In the genomic region with DNA sequence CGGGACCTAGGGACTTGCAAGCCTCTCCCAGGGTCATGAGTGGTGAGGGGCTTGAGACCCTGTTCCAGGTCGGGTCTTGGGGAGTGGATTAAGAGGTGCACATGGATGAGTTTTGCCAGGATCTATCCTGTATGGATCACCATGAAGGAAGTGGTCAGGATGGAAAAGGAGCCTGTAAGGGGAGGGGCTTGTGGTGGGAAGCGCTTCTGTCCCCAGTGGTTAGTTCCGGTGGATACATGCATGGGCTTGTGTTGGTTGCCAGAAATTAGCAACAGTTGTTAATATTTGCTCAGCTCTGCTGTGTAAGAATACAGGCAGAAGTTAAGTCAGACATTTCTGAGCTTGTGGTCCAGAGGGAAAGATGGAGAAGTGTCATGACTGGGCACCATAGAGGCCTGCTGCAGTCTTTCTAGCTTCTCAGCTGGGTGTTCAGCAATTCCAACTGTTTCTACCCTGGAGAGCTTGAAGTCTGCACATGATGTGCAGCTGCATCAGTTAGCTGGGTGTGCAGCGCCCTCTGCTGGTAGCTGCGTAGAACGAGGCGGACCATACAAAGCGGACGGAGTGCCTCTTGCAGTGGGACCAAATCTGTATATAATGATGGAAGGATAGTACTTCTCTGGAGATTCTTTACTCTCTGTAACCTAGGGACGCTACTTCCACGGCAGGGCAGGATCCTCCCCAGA, we compare ENCODE assay signal across 8 mouse cellular contexts. TPM values are rescaled to one million over a fixed set of nuclear protein-coding genes. Genes with fewer than 3 reads are reported as not detected.
DNase-seq lines count a peak whose midpoint lies in the region; ATAC-seq and TF ChIP-seq lines count a peak whose summit lies in the region.

No protein-coding gene starts in this region.

- H3K4me1 ChIP-seq in heart, embryonic 14.5 days (ENCODE audit: control insufficient read depth in 2 of 2, insufficient read depth in 2 of 2, low read length in 2 of 2), result peaks cover 2 to 6% of the 10 kb centered on the region in 2 experiments; a peak in 2 of 4 replicates
- peaks cover 13% of the 10 kb centered on the region; the same call in 1 of the 2 replicates for H3K4me1 ChIP-seq in liver, embryonic 12.5 days
- no peaks in the 10 kb centered on the region for H3K4me1 ChIP-seq in stomach, embryonic 14.5 days (ENCODE audit: control insufficient read depth, insufficient read depth, low read length)

- peaks cover 25% of the 10 kb centered on the region for H3K36me3 ChIP-seq in heart, embryonic 14.5 days (ENCODE audit: control insufficient read depth, insufficient read depth, low read length)
- 0 out of 2 replicates have a peak, but pooled peaks cover 3% of the 10 kb centered on the region for H3K36me3 ChIP-seq in liver, embryonic 12.5 days
- H3K36me3 ChIP-seq in stomach, embryonic 14.5 days (ENCODE audit: control insufficient read depth, insufficient read depth, low read length), result peaks cover 15% of the 10 kb centered on the region; the same call in 1 of the 2 replicates

- H3K4me3 ChIP-seq in heart, embryonic 14.5 days (ENCODE audit: control insufficient read depth in 1 of 2, insufficient read depth in 1 of 2, low read depth in 1 of 2, low read length in 2 of 2), result no peak overlapping the region
- H3K4me3 ChIP-seq in liver, embryonic 12.5 days, result no peak overlapping the region
- no peak overlapping the region for H3K4me3 ChIP-seq in stomach, embryonic 14.5 days (ENCODE audit: low read depth, low read length)

- H3K9ac ChIP-seq in heart, embryonic 14.5 days (ENCODE audit: low read length), result no peak overlapping the region
- no peak overlapping the region for H3K9ac ChIP-seq in liver, embryonic 12.5 days
- no peak overlapping the region for H3K9ac ChIP-seq in stomach, embryonic 14.5 days (replicated peaks; ENCODE audit: low read depth, low read length)

- H3K9me3 ChIP-seq in heart, embryonic 14.5 days (ENCODE audit: control insufficient read depth, low read length), result no peaks in the 10 kb centered on the region
- H3K9me3 ChIP-seq in liver, embryonic 12.5 days (replicated peaks), result no peaks in the 10 kb centered on the region
- no peaks in the 10 kb centered on the region for H3K9me3 ChIP-seq in stomach, embryonic 14.5 days (ENCODE audit: control insufficient read depth, low read depth, low read length)

- DNase-seq in brain, embryonic 14.5 days (ENCODE audit: low read depth), result peak; percentile 90
- DNase-seq in kidney, postnatal 10 days, result peak; percentile 86
- peak; percentile 80 for DNase-seq in neural tube, embryonic 10.5 days (ENCODE audit: extremely low spot score, low spot score)

- TF ChIP-seq POLR2A in brain, embryonic 14.5 days (IDR thresholded peaks at IDR 0.05; ENCODE audit: borderline replicate concordance, extremely low read depth, insufficient read depth, insufficient read length, poor library complexity, severe bottlenecking), result no peak

- H3K27me3 ChIP-seq in heart, embryonic 14.5 days (ENCODE audit: control insufficient read depth, insufficient read depth, low read length), result no peaks in the 10 kb centered on the region
- no peaks in the 10 kb centered on the region for H3K27me3 ChIP-seq in liver, embryonic 12.5 days (replicated peaks)
- no peaks in the 10 kb centered on the region for H3K27me3 ChIP-seq in stomach, embryonic 14.5 days (ENCODE audit: control insufficient read depth, insufficient read depth, low read length)

- ATAC-seq in CD4-positive, CD25-positive, alpha-beta regulatory T cell, adult 4 months, result peak; percentile 81
- peak; percentile 67 for ATAC-seq in erythroblast, adult 5-6 weeks (replicated peaks; ENCODE audit: low FRiP score, poor library complexity, severe bottlenecking)
- ATAC-seq in heart, embryonic 14.5 days (ENCODE audit: insufficient number of reproducible peaks, insufficient read depth, low FRiP score, low read depth), result peak; percentile 28; the same call in 1 of the 2 replicates
- peak; percentile 55; the same call in 1 of the 2 replicates for ATAC-seq in liver, embryonic 12.5 days
- ATAC-seq in stomach, embryonic 14.5 days (ENCODE audit: insufficient number of reproducible peaks, insufficient read depth, low FRiP score, low read depth), result peak; percentile 35; the same call in 1 of the 2 replicates

- peak; percentile 98 for TF ChIP-seq CTCF in brain, embryonic 14.5 days (IDR thresholded peaks at IDR 0.05; ENCODE audit: borderline replicate concordance, extremely low read depth, insufficient read depth, insufficient read length)

- 26% methylated on average over 12 of the region's 12 CpGs for WGBS in heart, embryonic 14.5 days
- 23% methylated on average over 12 of the region's 12 CpGs for WGBS in liver, embryonic 12.5 days (ENCODE audit: insufficient replicate concordance)
- WGBS in stomach, embryonic 14.5 days, result 34% methylated on average over 12 of the region's 12 CpGs

- H3K27ac ChIP-seq in heart, embryonic 14.5 days (replicated peaks in 1 of 2; ENCODE audit: control insufficient read depth in 1 of 2, insufficient read depth in 1 of 2, low read depth in 2 of 2, low read length in 2 of 2), result no peak overlapping the region
- no peak overlapping the region for H3K27ac ChIP-seq in liver, embryonic 12.5 days
- no peak overlapping the region for H3K27ac ChIP-seq in stomach, embryonic 14.5 days (ENCODE audit: low read length)

- H3K4me2 ChIP-seq in heart, embryonic 14.5 days (ENCODE audit: low read length), result no peak overlapping the region
- H3K4me2 ChIP-seq in liver, embryonic 12.5 days, result no peak overlapping the region
- no peak overlapping the region for H3K4me2 ChIP-seq in stomach, embryonic 14.5 days (replicated peaks; ENCODE audit: low read depth, low read length)

RNA-seq across cellular contexts. Expression of gene Kif3c, which starts 25.8 kb away (rescaled TPM):
- polyA plus RNA-seq in CD4-positive, CD25-positive, alpha-beta regulatory T cell, adult 4 months (2017; shearing (Covaris generic)), result 1 to 10 TPM; 2.6 to 3.3 TPM
- polyA plus RNA-seq in brain, embryonic 14.5 days (2012; rRNA removed), result 109 and 130 TPM in 2 replicates
- total RNA-seq in erythroblast, adult 5-6 weeks (2015; ENCODE audit: low replicate concordance), result not detected in 2 replicates
- total RNA-seq in erythroblast, adult 5-6 weeks (2017; ENCODE audit: low replicate concordance), result 1.5 and 1.8 TPM in 2 replicates
- 4.5 and 5.0 TPM in 2 replicates for polyA plus RNA-seq in heart, embryonic 14.5 days (2014; fragmentation: Nextera tagmentation; extraction: Ambion mirVana)
- 1.7 and 1.9 TPM in 2 replicates for polyA plus RNA-seq in liver, embryonic 12.5 days (2016; fragmentation: Nextera tagmentation; extraction: Ambion mirVana)
- polyA plus RNA-seq in stomach, embryonic 14.5 days (2014; fragmentation: Nextera tagmentation; extraction: Ambion mirVana), result 10.2 and 12.2 TPM in 2 replicates

RNA-seq across cellular contexts. Expression of gene Asxl2, which starts 35.9 kb away (rescaled TPM):
- polyA plus RNA-seq in CD4-positive, CD25-positive, alpha-beta regulatory T cell, adult 4 months (2017; shearing (Covaris generic)), result 10 to 100 TPM; 55.6 to 64.8 TPM
- polyA plus RNA-seq in brain, embryonic 14.5 days (2012; rRNA removed), result 9.5 and 13.1 TPM in 2 replicates
- total RNA-seq in erythroblast, adult 5-6 weeks (2015; ENCODE audit: low replicate concordance), result 21.9 and 23.0 TPM in 2 replicates
- total RNA-seq in erythroblast, adult 5-6 weeks (2017; ENCODE audit: low replicate concordance), result 25.2 and 36.8 TPM in 2 replicates
- polyA plus RNA-seq in heart, embryonic 14.5 days (2014; fragmentation: Nextera tagmentation; extraction: Ambion mirVana), result 18.7 and 21.6 TPM in 2 replicates
- polyA plus RNA-seq in liver, embryonic 12.5 days (2016; fragmentation: Nextera tagmentation; extraction: Ambion mirVana), result 15.4 and 16.7 TPM in 2 replicates
- polyA plus RNA-seq in stomach, embryonic 14.5 days (2014; fragmentation: Nextera tagmentation; extraction: Ambion mirVana), result 24.1 and 25.6 TPM in 2 replicates

Comparison
In these comparisons a context has a peak if more than half of its experiments do, and no peak if none do; other contexts are left out.
1. ATAC-seq: peak in every context shown above with its lines; median percentile 81 in CD4-positive, CD25-positive, alpha-beta regulatory T cell, adult 4 months; 67 in erythroblast, adult 5-6 weeks; 55 in liver, embryonic 12.5 days; 35 in stomach, embryonic 14.5 days; 28 in heart, embryonic 14.5 days.